Mouse (Mus musculus): ENCODE data around the gene Sh3bp1.

Gene Sh3bp1

DNA sequence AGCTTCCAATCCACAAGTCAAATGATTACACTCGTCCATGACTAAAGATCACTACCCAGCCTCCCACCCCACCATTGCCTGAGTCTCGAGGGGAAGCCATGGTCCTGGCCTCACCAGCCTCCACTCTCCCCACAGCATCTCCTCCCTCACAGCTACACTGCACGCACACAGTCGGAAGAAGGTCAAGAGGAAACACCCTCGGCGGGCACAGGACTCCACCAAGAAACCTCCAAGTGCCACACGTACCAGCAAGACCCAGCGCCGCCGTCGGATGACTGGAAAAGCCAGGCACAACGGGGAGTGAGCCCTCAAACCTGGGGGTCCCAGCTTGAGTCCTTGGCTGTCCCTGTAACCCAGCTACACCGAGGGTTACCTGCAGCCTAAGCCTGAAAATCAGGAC, 40.8 kb downstream of the Sh3bp1 start:
- DNase-seq (ENCODE audit: extremely low read depth, low read depth) = no peak

DNA sequence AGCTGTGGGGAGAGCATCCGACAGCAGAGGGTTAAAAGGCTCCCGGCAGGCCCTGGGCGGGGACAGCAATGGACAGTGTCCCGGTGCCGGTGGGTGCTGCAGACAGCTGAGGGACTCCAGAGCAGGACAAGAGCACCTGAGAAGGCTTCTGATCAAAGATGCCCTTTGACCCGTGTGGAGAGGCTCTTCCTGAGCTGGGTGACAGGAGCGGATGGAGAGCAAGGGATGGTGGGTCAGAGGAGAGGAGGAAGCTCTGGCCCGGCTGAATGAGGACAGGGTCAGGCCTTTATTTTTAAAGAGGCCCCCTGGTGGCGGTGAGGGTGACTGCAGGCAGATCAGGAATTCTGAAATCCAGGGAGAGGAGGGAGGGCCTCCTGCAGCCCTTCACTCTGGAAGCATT, 43.1 kb downstream of the Sh3bp1 start:
- DNase-seq (ENCODE audit: extremely low read depth, low read depth) = no peak

DNA sequence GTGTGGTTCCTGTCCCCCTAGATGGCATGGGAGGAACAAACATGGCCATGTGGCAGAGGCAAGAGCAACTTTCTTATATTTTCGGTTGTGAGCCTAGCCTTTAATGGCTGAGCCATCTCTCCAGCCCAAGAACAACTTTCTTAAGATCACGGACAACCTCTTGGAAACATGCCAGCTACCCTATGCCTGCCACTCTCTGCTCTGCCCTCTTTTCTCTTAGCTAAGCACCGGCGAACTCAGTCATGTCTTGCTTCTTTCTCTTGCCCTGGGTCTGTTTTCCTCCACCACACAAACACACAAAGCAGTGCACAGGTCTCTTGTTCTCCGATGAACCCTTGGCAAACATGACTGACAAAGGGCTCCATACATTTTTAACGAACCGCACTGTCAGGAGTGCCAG, 46.7 kb downstream of the Sh3bp1 start:
- peak; percentile 37 for DNase-seq (ENCODE audit: extremely low read depth, low read depth)

DNA sequence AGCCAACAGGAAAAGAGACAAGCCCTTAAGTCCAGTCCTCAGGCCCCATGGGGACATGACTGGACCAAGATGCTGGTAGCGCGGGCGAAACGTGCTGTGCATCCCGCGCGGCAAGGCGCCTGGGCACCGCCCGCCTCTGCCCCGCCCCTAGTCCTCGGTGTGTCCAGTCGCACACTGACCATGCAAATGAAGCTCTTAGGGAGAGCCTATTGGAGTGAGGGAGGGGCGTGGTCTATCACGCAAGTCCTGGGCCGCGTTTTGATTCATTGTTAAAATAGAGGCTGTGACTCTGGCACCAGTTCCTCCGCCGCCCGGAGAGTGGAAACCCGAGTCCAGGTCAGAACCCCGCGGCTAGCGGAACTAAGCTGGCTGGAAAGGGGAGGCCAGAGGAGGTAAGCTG, 48.1 kb downstream of the Sh3bp1 start, which contains the start of gene Triobp:
Gene Triobp, plus strand, starts transcription at position 68 of the 400 bp plus-strand sequence.
- peak; percentile 88 for DNase-seq (ENCODE audit: extremely low read depth, low read depth)

DNA sequence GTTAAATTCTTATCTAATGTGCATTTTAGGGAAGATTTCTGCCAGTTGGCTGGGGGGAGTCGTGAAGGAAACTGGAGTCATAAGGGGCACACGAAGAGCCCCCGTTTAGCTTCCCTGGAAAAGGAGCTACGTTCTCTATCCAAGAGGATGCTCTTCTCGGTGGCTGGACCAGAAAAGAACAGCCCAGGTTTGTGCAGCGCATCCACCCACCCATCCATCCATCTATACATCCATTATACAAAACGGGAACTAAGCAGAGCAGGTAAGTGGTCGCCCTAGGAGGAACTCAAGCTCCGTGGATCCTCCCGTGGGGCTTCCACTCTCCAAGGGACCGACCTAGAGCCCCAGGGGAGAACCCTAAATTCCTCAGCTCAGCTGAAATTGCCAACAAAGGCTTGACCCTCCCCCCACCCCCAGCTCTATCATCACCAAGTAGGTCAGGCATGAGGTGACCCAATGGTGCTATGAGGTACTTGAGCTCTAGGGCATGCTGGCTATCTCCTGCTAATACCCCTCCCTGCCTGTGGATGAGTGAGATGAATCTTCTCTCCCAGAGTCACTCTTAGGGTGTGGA, 48.7 kb downstream of the Sh3bp1 start:
- no peak for DNase-seq (ENCODE audit: extremely low read depth, low read depth)

DNA sequence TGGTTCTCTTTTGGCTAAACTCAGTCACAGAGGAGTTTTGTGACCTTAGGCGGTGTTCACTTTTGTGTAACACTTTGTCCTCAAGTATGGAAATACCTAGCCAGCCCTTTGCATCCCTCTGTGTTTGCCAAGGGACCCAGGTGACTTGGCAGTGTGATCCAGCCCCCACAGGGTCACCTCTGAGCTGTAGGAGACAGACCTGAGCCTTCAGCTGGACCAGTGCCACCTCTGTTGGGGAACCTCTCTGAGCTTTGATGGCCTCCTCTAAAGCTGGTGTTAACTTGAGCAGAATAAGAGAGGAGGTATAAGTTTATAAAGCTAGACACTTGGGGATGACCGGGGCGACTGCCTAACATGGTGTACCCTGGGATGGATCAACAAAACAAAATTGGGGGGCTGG, 49.3 kb downstream of the Sh3bp1 start:
- no peak for DNase-seq (ENCODE audit: extremely low read depth, low read depth)

DNA sequence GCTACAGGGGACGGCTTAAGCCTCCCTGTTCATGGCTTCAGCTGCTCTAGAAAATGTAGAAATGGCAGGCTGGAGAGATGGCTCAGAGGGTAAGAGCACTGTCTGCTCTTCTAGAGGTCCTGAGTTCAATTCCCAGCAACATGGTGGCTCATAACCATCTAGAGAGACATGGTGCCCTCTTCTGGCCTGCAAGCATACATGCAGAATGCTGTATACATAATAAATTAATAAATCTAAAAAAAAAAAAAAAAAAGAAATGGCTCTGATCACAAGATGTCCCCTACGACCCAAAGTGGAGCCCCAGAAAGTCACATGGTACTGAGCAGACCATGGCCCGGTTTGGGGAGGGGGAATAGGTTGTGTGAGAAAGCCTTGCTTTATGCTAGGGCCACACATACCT, 56.1 kb downstream of the Sh3bp1 start:
- DNase-seq (ENCODE audit: extremely low read depth, low read depth) = no peak

DNA sequence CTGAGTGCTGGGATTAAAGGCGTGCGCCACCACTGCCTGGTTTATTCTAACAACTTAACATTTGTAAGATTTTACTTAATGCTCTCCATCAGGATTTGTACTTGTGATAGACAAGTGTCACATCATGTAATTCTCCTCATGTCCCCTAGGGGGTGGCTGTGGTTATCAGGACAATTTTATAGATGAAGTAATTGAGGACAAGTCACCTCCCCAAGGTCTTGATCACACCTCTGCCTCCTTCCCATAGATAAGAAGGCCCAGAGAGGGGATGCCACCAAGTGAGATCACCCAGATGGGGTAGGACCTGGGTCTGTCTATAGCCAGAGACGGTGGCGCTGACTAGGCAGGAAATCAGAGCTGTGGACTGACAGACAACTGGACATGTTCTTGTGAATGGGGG, 56.8 kb downstream of the Sh3bp1 start:
- DNase-seq (ENCODE audit: extremely low read depth, low read depth) = peak; percentile 31

DNA sequence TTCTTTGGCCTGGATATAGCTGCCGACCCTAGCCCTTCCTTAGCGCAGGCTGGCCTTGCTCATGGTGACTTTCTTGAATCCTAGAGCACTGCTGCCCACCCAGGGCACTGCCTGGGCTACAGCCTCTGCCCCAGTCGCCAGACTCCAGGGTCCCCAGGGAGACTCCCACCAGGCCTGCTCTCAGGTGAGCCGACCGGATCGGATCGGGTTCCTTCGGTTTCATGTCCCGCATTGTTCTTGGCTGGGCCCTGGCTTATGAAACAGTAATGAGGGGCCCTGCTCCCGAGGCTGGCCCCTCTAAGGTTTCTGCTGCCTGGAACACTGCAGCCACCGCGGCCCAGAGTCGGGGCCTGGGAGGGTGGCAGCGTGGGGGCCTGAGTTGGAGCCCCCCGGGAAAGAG, 57.5 kb downstream of the Sh3bp1 start:
- DNase-seq (ENCODE audit: extremely low read depth, low read depth) = no peak

DNA sequence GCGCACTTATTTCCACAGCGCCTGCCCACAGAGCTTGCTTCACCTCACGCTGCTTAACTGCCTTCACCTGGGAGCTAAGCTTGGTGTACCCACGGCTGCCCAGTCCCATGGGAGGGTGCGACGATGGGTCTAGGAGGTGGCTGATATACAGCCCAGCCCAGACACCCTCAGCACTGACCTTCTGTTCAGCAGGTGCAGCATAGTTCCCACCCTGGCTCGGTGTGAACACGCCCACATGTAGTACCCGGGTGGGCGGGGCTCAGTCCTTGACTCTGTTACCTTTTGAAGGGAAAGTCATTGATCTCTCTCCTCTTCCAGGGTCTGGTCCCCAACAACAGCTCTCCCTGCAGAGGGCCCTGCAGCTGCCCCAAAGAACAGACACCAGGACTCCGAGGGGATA, 60.0 kb downstream of the Sh3bp1 start:
- no peak for DNase-seq (ENCODE audit: extremely low read depth, low read depth)

DNA sequence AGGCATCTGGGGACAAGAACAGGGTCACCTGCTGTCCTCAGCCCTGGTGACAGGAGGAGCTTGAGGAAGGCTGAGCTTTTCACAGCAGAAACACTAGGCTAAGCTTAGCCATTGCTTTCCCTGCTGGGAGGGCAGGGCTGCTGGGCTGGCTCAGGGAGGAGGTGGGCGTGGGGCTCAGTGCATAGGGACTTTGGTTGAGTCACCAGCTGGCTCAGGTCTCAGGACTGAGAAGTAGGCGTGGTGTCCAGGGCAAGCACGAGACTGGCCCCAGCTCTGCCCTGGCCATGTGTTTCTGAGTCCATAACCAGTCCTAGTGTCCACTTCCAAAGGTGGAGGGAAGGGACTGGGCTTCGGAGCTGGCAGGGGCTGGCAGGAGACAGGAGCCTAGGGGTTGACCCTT, 60.5 kb downstream of the Sh3bp1 start:
- no peak for DNase-seq (ENCODE audit: extremely low read depth, low read depth)
